Mouse (Mus musculus) limb, embryonic 10.5 days (tissue): ENCODE measurements around the gene Gm2056. TPM values are rescaled to one million over a fixed set of nuclear protein-coding genes. Genes with fewer than 3 reads are reported as not detected.
"Not testable (repeated sequence)": the region's sequence is repeated elsewhere in the genome, so short reads cannot be mapped to it uniquely, and the experiment has no call there.

Experiments
- DNase-seq: peaks from one replicate; pipeline ENCODE4 v3.0.0-alpha.2; 2017; ENCODE audit warnings: low spot score
- H3K27ac ChIP-seq: fragments of 300-500 bp; sonication (generic); 2 replicates; pipeline ENCODE4 v1.5.1; 2016; ENCODE audit warnings: mild to moderate bottlenecking
- H3K27me3 ChIP-seq: fragments of 300-500 bp; sonication (generic); 2 replicates; pipeline ENCODE4 v1.6.1; 2016; ENCODE audit warnings: low read depth, mild to moderate bottlenecking; ENCODE audit not compliant: poor library complexity, severe bottlenecking
- H3K36me3 ChIP-seq: fragments of 300-500 bp; sonication (generic); 2 replicates; pipeline ENCODE4 v1.6.1; 2016; ENCODE audit warnings: mild to moderate bottlenecking, moderate library complexity
- H3K4me1 ChIP-seq: fragments of 300-500 bp; sonication (generic); 2 replicates; pipeline ENCODE4 v1.6.1; 2016
- H3K4me3 ChIP-seq: fragments of 300-500 bp; sonication (generic); 2 replicates; pipeline ENCODE4 v1.5.1; 2016; ENCODE audit warnings: mild to moderate bottlenecking, moderate library complexity
- H3K9me3 ChIP-seq: fragments of 300-500 bp; sonication (generic); replicated peaks from 2 replicates; pipeline ENCODE4 v1.6.1; 2016; ENCODE audit warnings: mild to moderate bottlenecking
- WGBS: fragments of 180-500 bp; shearing (Covaris S2); methylation state at CpG from one replicate; pipeline ENCODE4 v1.1.7; 2016; 5-methylcytosine and 5-hydroxymethylcytosine counted together
- polyA plus RNA-seq: library from polyadenylated mRNA; unstranded; fragments of >200 nt; fragmentation: Nextera tagmentation; extraction: Ambion mirVana; gene quantifications from 2 replicates; pipeline ENCODE4 v1.2.1, GENCODE M21; 2016

The Gm2056 gene
- polyA plus RNA-seq = not detected in 2 replicates

DNA sequence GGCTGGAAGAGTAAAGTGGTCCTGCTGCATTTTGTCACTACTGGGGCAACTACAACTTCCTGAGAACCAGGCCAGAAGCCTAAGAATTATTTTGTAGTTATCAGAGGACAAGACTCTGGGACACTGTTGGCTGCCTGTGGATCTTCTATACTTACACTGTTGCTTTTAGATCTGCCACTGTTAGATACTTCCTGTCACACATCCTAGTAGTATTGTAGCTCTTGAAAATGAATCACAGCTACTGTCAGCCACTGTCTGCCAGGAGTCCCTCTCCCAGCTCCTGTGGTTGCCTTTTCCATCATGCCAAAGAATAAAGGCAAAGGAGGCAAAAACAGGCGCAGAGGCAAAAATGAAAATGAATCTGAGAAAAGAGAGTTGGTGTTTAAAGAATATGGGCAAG lies at the start of gene Gm2056:
TSS of gene Gm2056 (plus strand) at position 301 of the 400 bp plus-strand sequence.
- H3K9me3 ChIP-seq, H3K4me1 ChIP-seq, H3K36me3 ChIP-seq, H3K27me3 ChIP-seq, DNase-seq, H3K4me3 ChIP-seq, H3K27ac ChIP-seq: not testable (repeated sequence)
- 87% methylated on average over 1 of the region's 1 CpGs for WGBS

DNA sequence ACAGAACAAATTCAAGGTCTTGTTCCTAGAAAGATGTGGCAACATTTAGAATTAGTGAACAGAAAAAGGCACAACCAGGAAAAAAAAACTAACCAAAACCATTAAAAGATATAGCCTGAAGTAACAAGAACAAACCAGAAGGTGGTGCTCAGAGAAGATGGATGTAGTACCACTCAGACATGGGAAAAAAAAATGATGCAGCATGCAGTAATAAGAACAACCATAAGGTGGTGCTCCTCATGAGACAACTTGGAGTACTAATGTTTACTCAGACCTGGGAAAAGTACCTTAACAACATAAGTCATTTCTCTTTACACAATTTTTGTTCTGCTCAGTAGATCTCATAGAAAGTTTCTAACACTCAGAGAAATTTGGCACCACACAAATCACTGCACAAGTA lies 42.8 kb upstream of the Gm2056 start:
- not testable (repeated sequence) for H3K36me3 ChIP-seq, H3K9me3 ChIP-seq, H3K27ac ChIP-seq, H3K27me3 ChIP-seq, H3K4me3 ChIP-seq, DNase-seq, H3K4me1 ChIP-seq

DNA sequence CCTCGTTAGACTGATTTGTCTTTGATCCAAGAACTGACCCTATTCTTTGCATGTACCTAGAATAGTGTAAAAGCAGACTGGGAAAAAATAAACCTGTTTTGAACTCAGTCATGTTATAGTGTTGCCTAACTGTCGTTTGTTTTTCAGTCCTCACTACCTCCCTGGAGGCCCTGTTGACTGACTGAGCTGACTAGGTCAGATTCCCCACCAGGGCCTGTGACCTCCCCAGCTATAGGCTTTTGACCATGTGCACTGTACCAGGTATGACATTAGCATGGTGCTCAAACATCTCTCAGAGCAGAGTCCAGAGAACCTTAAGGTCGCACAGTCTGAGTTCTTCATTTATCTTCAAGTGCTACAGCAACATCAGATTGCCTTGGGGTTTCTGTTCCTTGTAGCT lies 22.7 kb upstream of the Gm2056 start:
- H3K4me1 ChIP-seq, H3K27ac ChIP-seq, H3K4me3 ChIP-seq, H3K36me3 ChIP-seq, DNase-seq, H3K9me3 ChIP-seq, H3K27me3 ChIP-seq: not testable (repeated sequence)
- WGBS = 78% methylated on average over 3 of the region's 3 CpGs

DNA sequence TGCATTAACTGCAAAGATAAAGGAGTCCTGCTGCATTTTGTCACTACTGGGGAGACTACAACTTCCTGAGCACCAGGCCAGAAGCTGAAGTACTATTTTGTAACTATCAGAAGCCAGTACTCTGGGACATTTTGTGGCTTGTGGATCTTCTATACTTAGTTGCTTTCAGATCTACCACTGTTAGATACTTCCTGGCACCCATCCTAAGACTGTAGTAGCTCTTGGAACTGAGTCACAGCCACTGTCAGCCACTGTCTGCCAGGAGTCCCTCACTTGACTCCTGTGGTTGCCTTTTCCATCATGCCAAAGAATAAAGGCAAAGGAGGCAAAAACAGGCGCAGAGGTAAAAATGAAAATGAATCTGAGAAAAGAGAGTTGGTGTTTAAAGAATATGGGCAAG lies 15.3 kb upstream of the Gm2056 start, which contains the start of gene Gm2075:
TSS of gene Gm2075 (plus strand) at position 301 of the 400 bp plus-strand sequence.
- not testable (repeated sequence) for H3K27ac ChIP-seq, H3K4me3 ChIP-seq, H3K4me1 ChIP-seq, H3K36me3 ChIP-seq, H3K9me3 ChIP-seq, DNase-seq, H3K27me3 ChIP-seq
- no CpG with 5 or more reads among the region's 1 CpGs for WGBS

DNA sequence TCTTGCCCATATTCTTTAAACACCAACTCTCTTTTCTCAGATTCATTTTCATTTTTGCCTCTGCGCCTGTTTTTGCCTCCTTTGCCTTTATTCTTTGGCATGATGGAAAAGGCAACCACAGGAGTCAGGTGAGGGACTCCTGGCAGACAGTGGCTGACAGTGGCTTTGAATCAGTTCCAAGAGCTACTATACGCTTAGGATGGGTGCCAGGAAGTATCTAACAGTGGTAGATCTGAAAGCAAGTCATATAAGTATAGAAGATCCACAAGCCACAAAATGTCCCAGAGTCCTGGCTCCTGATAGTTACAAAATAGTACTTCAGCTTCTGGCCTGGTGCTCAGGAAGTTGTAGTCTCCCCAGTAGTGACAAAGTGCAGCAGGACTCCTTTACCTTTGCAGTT lies 8.1 kb upstream of the Gm2056 start, which contains the start of gene Gm6803:
TSS of gene Gm6803 (minus strand) at position 101 of the 400 bp plus-strand sequence.
- not testable (repeated sequence) for H3K27me3 ChIP-seq, H3K4me1 ChIP-seq, H3K9me3 ChIP-seq, H3K36me3 ChIP-seq, DNase-seq, H3K4me3 ChIP-seq, H3K27ac ChIP-seq
- 75% methylated on average over 2 of the region's 2 CpGs for whole genome bisulfite sequencing

DNA sequence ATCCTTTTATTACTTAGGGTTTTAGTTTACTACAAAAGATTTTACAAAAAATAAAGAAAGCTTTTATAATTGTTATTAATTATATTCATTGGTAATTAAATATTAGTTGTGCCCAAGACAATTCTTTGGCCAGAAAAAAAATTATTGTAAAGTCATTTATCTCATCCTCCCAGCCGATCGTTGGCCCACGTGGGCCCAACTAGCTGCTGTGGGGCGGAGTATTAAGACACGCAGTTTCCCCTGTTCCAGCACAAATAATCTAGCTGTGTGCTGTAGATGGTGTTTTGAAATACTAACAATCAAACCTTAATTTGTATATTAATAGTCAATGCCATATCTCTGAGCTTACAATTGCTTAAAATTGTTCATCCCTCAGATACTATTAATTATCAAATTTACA lies 5.4 kb downstream of the Gm2056 start:
- H3K36me3 ChIP-seq, H3K4me3 ChIP-seq, H3K27ac ChIP-seq, DNase-seq, H3K4me1 ChIP-seq, H3K27me3 ChIP-seq, H3K9me3 ChIP-seq: not testable (repeated sequence)
- 94% methylated on average over 5 of the region's 5 CpGs for WGBS

DNA sequence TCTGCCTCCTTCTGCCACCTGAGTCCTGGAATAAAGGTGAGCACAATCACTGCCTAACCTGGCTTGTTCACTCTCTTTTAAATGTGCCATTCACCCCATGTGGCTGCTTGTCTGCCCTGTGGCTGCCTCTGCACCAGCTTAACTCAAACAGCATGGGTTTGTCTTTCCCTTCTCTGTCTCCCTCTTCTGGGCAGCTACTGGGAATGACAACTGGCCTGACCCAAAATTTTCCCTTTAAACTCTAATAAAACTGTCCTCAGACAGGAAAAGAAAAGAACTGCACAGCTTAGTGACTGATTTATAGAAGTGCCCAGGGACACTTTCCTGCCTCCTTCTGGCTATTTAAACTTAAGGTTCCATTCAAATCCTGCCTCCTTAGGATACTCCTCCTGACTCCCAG lies 12.3 kb downstream of the Gm2056 start:
- not testable (repeated sequence) for DNase-seq, H3K27me3 ChIP-seq, H3K9me3 ChIP-seq, H3K36me3 ChIP-seq, H3K4me1 ChIP-seq, H3K4me3 ChIP-seq, H3K27ac ChIP-seq

DNA sequence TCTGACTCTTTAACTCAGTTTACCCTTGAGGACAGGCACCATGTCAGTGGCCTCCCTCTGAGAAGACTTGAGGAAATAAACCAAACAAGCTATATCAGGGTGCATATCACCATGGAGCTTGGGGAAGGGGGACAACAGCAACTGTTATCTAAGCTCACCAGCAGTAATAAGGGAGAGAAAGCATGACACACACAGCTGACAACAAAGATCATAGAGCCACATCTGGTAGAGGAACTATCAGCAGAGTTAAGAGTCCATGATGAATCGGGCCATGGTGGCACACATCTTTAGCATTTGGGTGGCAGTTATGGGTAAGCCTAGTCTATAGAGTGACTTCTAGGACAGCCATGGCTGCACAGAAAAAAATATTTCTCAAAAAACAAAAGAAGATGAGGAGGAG lies 12.9 kb downstream of the Gm2056 start:
- 91% methylated on average over 1 of the region's 1 CpGs for WGBS
- H3K4me1 ChIP-seq, H3K27me3 ChIP-seq, H3K36me3 ChIP-seq, DNase-seq, H3K9me3 ChIP-seq, H3K27ac ChIP-seq, H3K4me3 ChIP-seq: not testable (repeated sequence)

DNA sequence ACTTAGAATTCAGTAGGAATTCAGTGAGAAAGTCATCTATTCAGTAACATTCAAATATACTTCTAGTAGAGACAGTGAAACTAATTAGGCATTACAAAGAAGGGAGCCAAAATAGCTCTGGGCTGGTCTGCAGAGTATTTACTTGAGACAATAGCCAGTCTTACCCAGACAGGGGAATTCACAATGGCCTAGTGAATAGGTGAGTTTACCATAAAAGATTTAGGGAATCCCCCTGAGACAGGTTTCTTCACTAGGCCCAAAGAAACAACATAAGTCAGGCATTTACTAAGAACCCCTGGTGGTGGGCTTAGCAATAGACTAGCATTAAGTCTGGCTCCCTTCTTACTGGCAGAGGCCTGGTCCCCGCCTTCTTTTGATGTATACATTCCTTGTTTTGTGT lies 18.4 kb downstream of the Gm2056 start:
- H3K4me1 ChIP-seq, H3K9me3 ChIP-seq, DNase-seq, H3K36me3 ChIP-seq, H3K27me3 ChIP-seq, H3K27ac ChIP-seq, H3K4me3 ChIP-seq: not testable (repeated sequence)
- WGBS = 62% methylated on average over 1 of the region's 1 CpGs

Other genes starting within 250 kb of the Gm2056 start
- not detected in 2 replicates for gene Gm21936, start 231.5 kb upstream of the Gm2056 start, polyA plus RNA-seq
- not detected in 2 replicates for gene BB287469, start 210.4 kb upstream of the Gm2056 start, polyA plus RNA-seq
- not detected in 2 replicates for gene Gm2001, start 184.7 kb upstream of the Gm2056 start, polyA plus RNA-seq
- gene Gm2016, start 152.9 kb upstream of the Gm2056 start, polyA plus RNA-seq = not detected in 2 replicates
- not detected in 2 replicates for gene Gm2022, start 131.6 kb upstream of the Gm2056 start, polyA plus RNA-seq
- gene Gm2035, start 107.1 kb upstream of the Gm2056 start, polyA plus RNA-seq = not detected in 2 replicates
- gene Gm2042, start 72.9 kb upstream of the Gm2056 start, polyA plus RNA-seq = not detected in 2 replicates
- gene Gm2075, start 15.2 kb upstream of the Gm2056 start, polyA plus RNA-seq = not detected in 2 replicates
- not detected in 2 replicates for gene Gm6803, start 8.2 kb upstream of the Gm2056 start, polyA plus RNA-seq
- gene Gm16368, start 56.7 kb downstream of the Gm2056 start, polyA plus RNA-seq = not detected in 2 replicates
- not detected in 2 replicates for gene Gm10436, start 155.1 kb downstream of the Gm2056 start, polyA plus RNA-seq
- not detected in 2 replicates for gene Gm8332, start 223.1 kb downstream of the Gm2056 start, polyA plus RNA-seq
- not detected in 2 replicates for gene Gm5662, start 247.5 kb downstream of the Gm2056 start, polyA plus RNA-seq